Mouse (Mus musculus): ENCODE results near the gene Zfp972. TPM values are rescaled to one million over a fixed set of nuclear protein-coding genes. Genes with fewer than 3 reads are reported as not detected.
"Not testable (repeated sequence)": the region's sequence is repeated elsewhere in the genome, so short reads cannot be mapped to it uniquely, and the experiment has no call there.

The Zfp972 gene
- not detected in 2 replicates for polyA plus RNA-seq (2014; fragmentation: Nextera tagmentation; extraction: Ambion mirVana)

DNA sequence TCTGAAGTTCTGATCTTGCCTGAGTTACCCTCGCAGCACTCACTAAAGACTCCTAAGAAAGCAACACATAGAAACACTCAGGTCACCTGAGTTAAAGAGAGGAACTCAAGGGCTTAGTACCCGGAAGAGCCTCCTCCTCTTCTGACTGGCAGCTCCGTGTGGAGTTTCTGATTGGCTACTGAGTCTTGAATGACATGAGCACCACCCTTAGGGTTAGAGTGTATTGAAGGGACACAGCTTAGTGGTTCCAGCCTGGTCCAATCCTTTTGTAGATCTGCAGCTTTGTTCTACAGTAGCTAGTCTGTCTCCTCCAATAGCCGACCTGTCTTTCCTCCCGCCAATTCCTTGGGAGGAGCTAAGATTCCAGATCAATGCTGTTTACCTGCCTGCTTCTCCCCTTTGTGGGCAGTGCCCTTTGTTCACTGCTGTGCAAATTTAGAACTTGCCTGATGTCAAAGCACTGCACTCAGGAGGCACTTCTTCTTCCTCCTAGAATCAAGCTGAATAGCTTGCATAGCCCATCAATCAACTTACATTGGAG lies at the start of gene Zfp972:
Gene Zfp972, minus strand, starts transcription at position 51 of the 541 bp plus-strand sequence.
- not testable (repeated sequence) for H3K9me3 ChIP-seq (ENCODE audit: control insufficient read depth, low read length); H3K4me2 ChIP-seq (ENCODE audit: low read depth); H3K27me3 ChIP-seq (ENCODE audit: control insufficient read depth, insufficient read depth, low read length); DNase-seq (ENCODE audit: low spot score); H3K4me3 ChIP-seq (ENCODE audit: low read depth, low read length); H3K9ac ChIP-seq (ENCODE audit: low read length); ATAC-seq (ENCODE audit: insufficient read depth, low FRiP score, low TSS enrichment); H3K36me3 ChIP-seq (ENCODE audit: control insufficient read depth, insufficient read depth, low read length); H3K27ac ChIP-seq (ENCODE audit: low read depth, low read length); H3K4me1 ChIP-seq (ENCODE audit: control insufficient read depth, insufficient read depth, low read length)
- WGBS: 69% methylated on average over 3 of the region's 5 CpGs

- not testable (repeated sequence) for H3K4me1 ChIP-seq (ENCODE audit: control insufficient read depth, insufficient read depth, low read length); H3K4me2 ChIP-seq (ENCODE audit: low read depth); ATAC-seq (ENCODE audit: insufficient read depth, low FRiP score, low TSS enrichment); H3K27me3 ChIP-seq (ENCODE audit: control insufficient read depth, insufficient read depth, low read length); H3K36me3 ChIP-seq (ENCODE audit: control insufficient read depth, insufficient read depth, low read length); H3K4me3 ChIP-seq (ENCODE audit: low read depth, low read length); DNase-seq (ENCODE audit: low spot score); H3K9me3 ChIP-seq (ENCODE audit: control insufficient read depth, low read length); H3K9ac ChIP-seq (ENCODE audit: low read length); H3K27ac ChIP-seq (ENCODE audit: low read depth, low read length)
- 89% methylated on average over 6 of the region's 7 CpGs for WGBS
Observed at GRCm38 (mm10) chr2:177974814-177975213, 49.4 kb upstream of the Zfp972 start.

- H3K27ac ChIP-seq (ENCODE audit: low read depth, low read length); ATAC-seq (ENCODE audit: insufficient read depth, low FRiP score, low TSS enrichment); H3K9ac ChIP-seq (ENCODE audit: low read length); H3K9me3 ChIP-seq (ENCODE audit: control insufficient read depth, low read length); H3K4me1 ChIP-seq (ENCODE audit: control insufficient read depth, insufficient read depth, low read length); H3K27me3 ChIP-seq (ENCODE audit: control insufficient read depth, insufficient read depth, low read length); H3K36me3 ChIP-seq (ENCODE audit: control insufficient read depth, insufficient read depth, low read length): not testable (repeated sequence)
- Histone ChIP-seq H3K4me3 (ENCODE audit: low read depth, low read length) (peak within 1 kb of the TSS; percentile 34), H3K4me2 (ENCODE audit: low read depth) (peak within 1 kb of the TSS; percentile 25; the same call in 1 of the 2 replicates)
- peak; percentile 17 for DNase-seq (ENCODE audit: low spot score)
- WGBS: 0% methylated on average over 4 of the region's 7 CpGs
Observed at GRCm38 (mm10) chr2:177957145-177957544, 31.7 kb upstream of the Zfp972 start, which contains the start of gene Gm14326. Gm14326 (minus strand) TSS chr2:177957297.

DNA sequence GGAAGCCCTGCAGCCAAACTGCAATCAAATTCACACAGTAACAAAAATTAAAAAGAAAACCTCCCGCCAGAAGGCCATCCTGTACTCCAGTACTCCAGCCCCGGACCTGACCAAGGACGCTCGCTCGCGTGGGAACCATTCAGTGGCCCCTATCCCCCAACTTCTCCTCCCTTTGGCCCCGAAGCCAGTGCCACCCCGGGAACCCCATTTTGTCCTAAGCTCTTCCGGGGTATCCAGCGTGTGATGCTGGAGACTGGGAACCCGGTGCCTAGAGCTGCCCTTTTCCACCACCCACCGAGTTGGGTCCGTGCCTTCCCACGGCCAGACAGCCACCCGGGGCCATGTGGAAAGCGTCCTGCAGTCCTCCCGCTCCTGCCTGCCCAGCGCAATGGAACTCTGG lies 31.3 kb upstream of the Zfp972 start:
- DNase-seq (ENCODE audit: low spot score): peak; percentile 9
- H3K27ac ChIP-seq (ENCODE audit: low read depth, low read length); H3K9ac ChIP-seq (ENCODE audit: low read length); H3K36me3 ChIP-seq (ENCODE audit: control insufficient read depth, insufficient read depth, low read length); H3K9me3 ChIP-seq (ENCODE audit: control insufficient read depth, low read length); ATAC-seq (ENCODE audit: insufficient read depth, low FRiP score, low TSS enrichment); H3K4me1 ChIP-seq (ENCODE audit: control insufficient read depth, insufficient read depth, low read length); H3K27me3 ChIP-seq (ENCODE audit: control insufficient read depth, insufficient read depth, low read length): not testable (repeated sequence)
- H3K4me2 ChIP-seq (ENCODE audit: low read depth): peak overlapping the region; percentile 25; the same call in 1 of the 2 replicates
- H3K4me3 ChIP-seq (ENCODE audit: low read depth, low read length): peak overlapping the region; percentile 34
- WGBS: 0% methylated on average over 18 of the region's 18 CpGs

DNA sequence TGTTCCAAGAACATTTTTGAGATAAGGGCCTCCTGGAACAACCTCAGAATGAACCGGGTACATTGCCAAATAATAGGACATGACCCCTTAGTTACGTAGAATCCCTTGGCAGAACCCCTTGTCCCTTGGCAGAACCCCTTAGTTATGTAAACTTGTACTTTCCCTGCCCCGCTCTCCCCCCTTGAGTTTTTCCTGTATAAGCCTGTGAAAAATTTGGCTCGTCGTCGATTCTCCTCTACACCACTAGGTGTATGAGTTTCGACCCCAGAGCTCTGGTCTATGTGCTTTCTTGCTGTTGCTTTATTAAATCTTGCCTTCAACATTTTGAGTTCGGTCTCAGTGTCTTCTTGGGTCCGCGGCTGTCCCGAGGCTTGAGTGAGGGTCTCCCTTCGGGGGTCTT lies 22.1 kb downstream of the Zfp972 start:
- not testable (repeated sequence) for ATAC-seq (ENCODE audit: insufficient read depth, low FRiP score, low TSS enrichment); H3K9me3 ChIP-seq (ENCODE audit: control insufficient read depth, low read length); DNase-seq (ENCODE audit: low spot score); H3K27ac ChIP-seq (ENCODE audit: low read depth, low read length); H3K27me3 ChIP-seq (ENCODE audit: control insufficient read depth, insufficient read depth, low read length); H3K4me3 ChIP-seq (ENCODE audit: low read depth, low read length); H3K4me2 ChIP-seq (ENCODE audit: low read depth); H3K36me3 ChIP-seq (ENCODE audit: control insufficient read depth, insufficient read depth, low read length); H3K4me1 ChIP-seq (ENCODE audit: control insufficient read depth, insufficient read depth, low read length); H3K9ac ChIP-seq (ENCODE audit: low read length)
- no CpG with 5 or more reads among the region's 12 CpGs for WGBS

DNA sequence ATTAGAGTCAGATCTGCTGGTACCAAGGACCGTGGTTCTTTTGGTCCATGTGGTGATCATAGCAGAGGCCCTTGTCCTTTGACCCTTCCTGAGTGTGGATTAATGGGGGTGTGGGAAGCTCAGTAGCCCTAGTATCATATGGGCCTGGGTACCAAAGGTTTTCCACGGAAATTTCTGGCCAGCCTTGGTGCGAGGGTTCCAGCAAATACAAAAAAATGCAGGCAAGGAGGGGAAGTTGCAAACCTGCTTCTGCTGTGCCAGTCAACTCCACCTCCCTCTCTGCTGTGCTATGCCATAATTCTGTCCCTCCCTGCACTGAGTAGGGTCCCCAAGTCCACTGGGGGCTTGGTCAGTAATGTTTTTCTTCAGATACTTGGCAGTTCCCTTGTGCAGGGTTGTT lies 27.2 kb downstream of the Zfp972 start:
- H3K4me3 ChIP-seq (ENCODE audit: low read depth, low read length); H3K9me3 ChIP-seq (ENCODE audit: control insufficient read depth, low read length); DNase-seq (ENCODE audit: low spot score); H3K9ac ChIP-seq (ENCODE audit: low read length); H3K4me1 ChIP-seq (ENCODE audit: control insufficient read depth, insufficient read depth, low read length); H3K27me3 ChIP-seq (ENCODE audit: control insufficient read depth, insufficient read depth, low read length); H3K27ac ChIP-seq (ENCODE audit: low read depth, low read length); H3K36me3 ChIP-seq (ENCODE audit: control insufficient read depth, insufficient read depth, low read length); ATAC-seq (ENCODE audit: insufficient read depth, low FRiP score, low TSS enrichment); H3K4me2 ChIP-seq (ENCODE audit: low read depth): not testable (repeated sequence)
- 73% methylated on average over 2 of the region's 3 CpGs for WGBS

DNA sequence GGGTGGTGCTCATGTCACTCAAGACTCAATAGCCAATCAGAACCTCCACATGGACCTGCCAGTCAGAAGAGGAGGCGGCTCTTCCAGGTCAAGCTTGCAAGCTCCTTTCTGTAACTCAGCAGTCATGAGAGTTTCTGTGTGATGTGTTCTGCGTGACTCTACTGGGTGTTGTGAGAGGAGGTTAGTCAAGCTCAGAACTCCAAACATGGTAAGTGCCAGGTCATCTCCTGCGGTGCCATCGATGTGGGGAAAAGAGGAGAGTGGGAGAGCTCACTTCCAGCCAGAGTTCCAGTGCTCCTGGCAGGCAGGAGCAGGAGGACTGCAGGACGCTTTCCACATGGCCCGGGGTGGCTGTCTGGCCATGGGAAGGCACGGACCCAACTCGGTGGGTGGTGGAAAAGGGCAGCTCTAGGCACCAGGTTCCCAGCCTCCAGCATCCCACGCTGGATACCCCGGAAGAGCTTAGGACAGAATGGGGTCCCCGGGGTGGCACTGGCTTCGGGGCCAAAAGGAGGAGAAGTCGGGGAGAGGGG lies 28.3 kb downstream of the Zfp972 start, which contains the start of gene Gm14327:
Gene Gm14327, plus strand, starts transcription at position 51 of the 533 bp plus-strand sequence.
- not testable (repeated sequence) for H3K36me3 ChIP-seq (ENCODE audit: control insufficient read depth, insufficient read depth, low read length); H3K9me3 ChIP-seq (ENCODE audit: control insufficient read depth, low read length); H3K4me2 ChIP-seq (ENCODE audit: low read depth); ATAC-seq (ENCODE audit: insufficient read depth, low FRiP score, low TSS enrichment); H3K4me3 ChIP-seq (ENCODE audit: low read depth, low read length); H3K27me3 ChIP-seq (ENCODE audit: control insufficient read depth, insufficient read depth, low read length); DNase-seq (ENCODE audit: low spot score); H3K9ac ChIP-seq (ENCODE audit: low read length); H3K4me1 ChIP-seq (ENCODE audit: control insufficient read depth, insufficient read depth, low read length); H3K27ac ChIP-seq (ENCODE audit: low read depth, low read length)
- 54% methylated on average over 6 of the region's 13 CpGs for WGBS

DNA sequence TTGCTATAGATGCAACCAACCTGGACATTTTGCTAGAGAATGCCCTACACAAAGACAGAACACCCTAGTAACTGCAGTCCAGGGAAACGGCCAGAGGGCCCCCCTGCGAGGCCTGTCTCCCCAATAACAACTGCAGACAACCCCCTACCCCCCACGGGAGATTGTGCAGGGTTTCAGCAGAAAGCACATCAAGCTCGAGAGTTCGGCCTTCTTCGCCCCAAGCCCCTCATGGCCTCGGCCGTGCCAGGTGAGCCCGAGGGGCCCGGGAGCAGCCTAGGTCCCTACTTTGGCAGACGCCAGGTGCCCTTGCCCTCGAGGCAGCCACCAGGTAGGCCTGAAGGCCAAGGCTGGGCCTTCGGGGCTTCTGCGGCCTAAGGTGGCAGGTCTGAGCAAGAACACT lies 37.7 kb downstream of the Zfp972 start:
- H3K27ac ChIP-seq (ENCODE audit: low read depth, low read length); ATAC-seq (ENCODE audit: insufficient read depth, low FRiP score, low TSS enrichment); H3K9ac ChIP-seq (ENCODE audit: low read length); H3K9me3 ChIP-seq (ENCODE audit: control insufficient read depth, low read length); H3K4me3 ChIP-seq (ENCODE audit: low read depth, low read length); H3K36me3 ChIP-seq (ENCODE audit: control insufficient read depth, insufficient read depth, low read length); H3K4me2 ChIP-seq (ENCODE audit: low read depth); H3K4me1 ChIP-seq (ENCODE audit: control insufficient read depth, insufficient read depth, low read length); DNase-seq (ENCODE audit: low spot score); H3K27me3 ChIP-seq (ENCODE audit: control insufficient read depth, insufficient read depth, low read length): not testable (repeated sequence)
- 92% methylated on average over 12 of the region's 14 CpGs for WGBS

DNA sequence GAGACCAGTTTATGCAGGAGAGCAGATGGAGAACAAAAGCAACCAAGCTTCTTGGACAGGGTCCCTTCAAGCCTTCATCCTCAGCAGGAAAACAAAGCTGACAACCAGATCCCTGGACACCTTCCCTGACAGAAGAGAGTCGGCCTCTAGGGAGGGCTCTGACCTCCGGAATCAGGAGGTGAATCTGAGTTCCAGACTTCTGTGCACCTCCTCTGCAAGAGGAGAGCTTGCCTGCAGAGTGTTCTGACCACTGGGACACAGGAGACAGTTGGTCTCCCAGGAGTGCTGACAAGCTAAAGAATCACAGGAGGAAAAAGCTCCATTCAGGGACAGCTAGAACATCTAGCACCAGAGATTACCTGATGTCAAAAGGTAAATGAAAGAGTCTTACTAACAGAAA lies 63.2 kb downstream of the Zfp972 start:
- WGBS: 78% methylated on average over 2 of the region's 2 CpGs
- H3K4me2 ChIP-seq (ENCODE audit: low read depth); H3K27me3 ChIP-seq (ENCODE audit: control insufficient read depth, insufficient read depth, low read length); H3K27ac ChIP-seq (ENCODE audit: low read depth, low read length); ATAC-seq (ENCODE audit: insufficient read depth, low FRiP score, low TSS enrichment); H3K36me3 ChIP-seq (ENCODE audit: control insufficient read depth, insufficient read depth, low read length); H3K4me3 ChIP-seq (ENCODE audit: low read depth, low read length); DNase-seq (ENCODE audit: low spot score); H3K9ac ChIP-seq (ENCODE audit: low read length); H3K9me3 ChIP-seq (ENCODE audit: control insufficient read depth, low read length); H3K4me1 ChIP-seq (ENCODE audit: control insufficient read depth, insufficient read depth, low read length): not testable (repeated sequence)
